Mouse (Mus musculus) cortical plate, adult 2 months (tissue): ENCODE measurements around the gene Cgnl1.

ENCODE experiments used
- CTCF ChIP-seq: fragments of 200-500 bp; IDR thresholded peaks from 2 replicates; pipeline ENCODE4 v1.5.1; 2011; ENCODE audit warnings: mild to moderate bottlenecking, control low read depth, low read length; ENCODE audit not compliant: insufficient read depth; ENCODE audit errors: extremely low read depth
- POLR2A ChIP-seq: fragments of 200-500 bp; IDR thresholded peaks from 2 replicates; pipeline ENCODE4 v1.6.1; 2011; ENCODE audit warnings: mild to moderate bottlenecking, low read length, control low read depth; ENCODE audit not compliant: insufficient read depth; ENCODE audit errors: extremely low read depth

DNA sequence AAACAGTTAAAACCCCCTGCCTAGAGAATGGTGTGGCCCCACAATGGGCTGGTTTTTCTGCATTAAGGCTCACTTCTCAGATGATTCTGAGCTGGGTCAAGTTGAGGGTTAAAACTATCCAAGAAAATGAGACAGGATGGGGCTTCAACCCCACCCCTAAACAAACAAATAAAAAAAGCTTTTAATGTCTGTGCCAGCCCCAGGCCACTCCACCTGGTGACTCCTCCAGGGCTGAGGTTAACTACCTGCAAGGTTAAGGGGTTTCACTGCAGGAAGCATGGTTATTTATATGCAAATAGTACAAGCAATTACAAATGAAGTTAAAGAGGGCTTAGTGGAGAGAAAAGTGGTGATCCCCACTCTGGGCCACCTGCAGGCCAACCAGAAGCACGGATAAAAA lies 8.1 kb downstream of the Cgnl1 start:
- TF ChIP-seq POLR2A (no peak), CTCF (no peak)
